Mouse (Mus musculus): ENCODE results near the gene Ranbp10. TPM values are rescaled to one million over a fixed set of nuclear protein-coding genes. Genes with fewer than 3 reads are reported as not detected.
"Not testable (repeated sequence)": the region's sequence is repeated elsewhere in the genome, so short reads cannot be mapped to it uniquely, and the experiment has no call there.

Gene Ranbp10
- polyA plus RNA-seq, 1 experiment from 2014 or later, result 12.5 TPM

DNA sequence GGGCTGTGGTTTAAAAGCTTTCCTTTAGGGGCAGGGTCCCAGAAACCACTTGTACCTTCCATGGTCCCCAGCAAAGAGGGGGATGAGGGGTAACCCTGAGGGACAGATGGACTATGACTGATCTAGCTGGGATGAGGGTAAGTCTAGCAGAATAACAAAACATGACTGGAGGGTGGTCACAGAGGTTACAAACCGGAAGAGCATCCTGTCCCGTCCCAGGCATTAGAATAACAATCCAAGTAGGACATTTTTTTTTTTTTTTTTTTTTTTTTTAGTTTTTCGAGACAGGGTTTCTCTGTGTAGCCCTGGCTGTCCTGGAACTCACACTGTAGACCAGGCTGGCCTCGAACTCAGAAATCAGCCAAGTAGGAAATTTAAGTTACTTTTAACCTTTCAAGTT lies 22.9 kb upstream of the Ranbp10 start:
- H3K27me3 ChIP-seq (ENCODE audit: control insufficient read depth, insufficient read depth, low read length), result no peaks in the 10 kb centered on the region
- peaks cover 8% of the 10 kb centered on the region for H3K4me1 ChIP-seq (ENCODE audit: control insufficient read depth, insufficient read depth, low read length)
- no peak for DNase-seq
- 83% methylated on average over 4 of the region's 4 CpGs for WGBS
- ATAC-seq (ENCODE audit: low FRiP score, low TSS enrichment), result no peak
- H3K36me3 ChIP-seq (ENCODE audit: control insufficient read depth, insufficient read depth, low read length), result peaks cover 47% of the 10 kb centered on the region
- peak overlapping the region; percentile 58; the same call in 1 of the 2 replicates for H3K4me2 ChIP-seq (ENCODE audit: low read length)
- H3K9me3 ChIP-seq (ENCODE audit: control insufficient read depth, low read length), result no peaks in the 10 kb centered on the region
- H3K4me3 ChIP-seq (replicated peaks; ENCODE audit: low read depth, low read length), result no peak overlapping the region
- H3K9ac ChIP-seq (replicated peaks; ENCODE audit: low read length), result no peak overlapping the region
- H3K27ac ChIP-seq (replicated peaks; ENCODE audit: low read depth, low read length), result no peak overlapping the region

DNA sequence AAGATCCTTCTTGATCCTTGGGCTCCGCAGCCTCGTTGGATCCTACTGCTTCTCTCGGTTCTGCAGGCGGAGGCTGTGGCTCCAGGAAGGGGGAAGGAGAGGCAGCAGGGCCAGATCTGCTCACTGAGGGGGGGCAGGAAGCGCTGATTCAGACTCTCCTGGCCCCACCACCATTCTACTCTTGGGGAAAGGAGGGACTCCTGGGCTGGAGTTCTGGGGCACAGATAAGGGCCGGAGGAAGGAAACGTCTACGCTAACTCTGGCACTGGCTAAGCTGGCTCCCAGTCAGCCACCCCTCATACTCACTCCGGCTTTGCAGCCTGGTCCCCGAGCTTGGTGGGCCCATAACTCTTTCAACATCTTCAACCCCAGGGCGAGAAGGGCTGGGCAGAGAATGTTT lies 19.5 kb upstream of the Ranbp10 start:
- DNase-seq (no peak), ATAC-seq (ENCODE audit: low FRiP score, low TSS enrichment) (no peak)
- Histone ChIP-seq H3K4me2 (ENCODE audit: low read length) (no peak overlapping the region), H3K4me3 (replicated peaks; ENCODE audit: low read depth, low read length) (no peak overlapping the region), H3K4me1 (ENCODE audit: control insufficient read depth, insufficient read depth, low read length) (peaks cover 8% of the 10 kb centered on the region), H3K9me3 (ENCODE audit: control insufficient read depth, low read length) (no peaks in the 10 kb centered on the region), H3K27ac (replicated peaks; ENCODE audit: low read depth, low read length) (no peak overlapping the region), H3K27me3 (ENCODE audit: control insufficient read depth, insufficient read depth, low read length) (no peaks in the 10 kb centered on the region), H3K9ac (replicated peaks; ENCODE audit: low read length) (no peak overlapping the region), H3K36me3 (ENCODE audit: control insufficient read depth, insufficient read depth, low read length) (peaks cover 66% of the 10 kb centered on the region)
- WGBS, result 96% methylated on average over 11 of the region's 11 CpGs

DNA sequence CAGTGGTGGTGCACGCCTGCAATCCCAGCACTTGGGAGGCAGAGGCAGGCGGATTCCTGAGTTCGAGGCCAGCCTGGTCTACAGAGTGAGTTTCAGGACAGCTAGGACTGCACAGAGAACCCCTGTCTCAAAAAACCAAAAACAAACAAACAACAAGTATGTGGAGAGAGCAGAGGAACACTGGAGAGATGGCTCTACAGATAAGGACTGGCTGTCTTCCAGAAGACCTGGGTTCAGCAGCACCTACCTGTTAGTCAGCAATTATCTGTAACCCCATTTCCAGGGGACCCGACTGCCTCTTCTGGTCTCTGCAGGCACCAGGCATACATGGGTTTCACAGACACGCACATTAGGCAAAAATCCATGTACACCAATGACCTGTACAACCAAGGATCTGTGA lies 12.1 kb upstream of the Ranbp10 start:
- DNase-seq, result no peak
- 93% methylated on average over 5 of the region's 5 CpGs for WGBS
- Histone ChIP-seq H3K9me3 (ENCODE audit: control insufficient read depth, low read length) (no peaks in the 10 kb centered on the region), H3K36me3 (ENCODE audit: control insufficient read depth, insufficient read depth, low read length) (peaks cover 13% of the 10 kb centered on the region), H3K27ac (replicated peaks; ENCODE audit: low read depth, low read length) (no peak overlapping the region), H3K9ac (replicated peaks; ENCODE audit: low read length) (no peak overlapping the region), H3K4me1 (ENCODE audit: control insufficient read depth, insufficient read depth, low read length) (no peaks in the 10 kb centered on the region), H3K4me2 (ENCODE audit: low read length) (no peak overlapping the region), H3K27me3 (ENCODE audit: control insufficient read depth, insufficient read depth, low read length) (no peaks in the 10 kb centered on the region), H3K4me3 (replicated peaks; ENCODE audit: low read depth, low read length) (no peak overlapping the region)
- ATAC-seq (ENCODE audit: low FRiP score, low TSS enrichment), result no peak

DNA sequence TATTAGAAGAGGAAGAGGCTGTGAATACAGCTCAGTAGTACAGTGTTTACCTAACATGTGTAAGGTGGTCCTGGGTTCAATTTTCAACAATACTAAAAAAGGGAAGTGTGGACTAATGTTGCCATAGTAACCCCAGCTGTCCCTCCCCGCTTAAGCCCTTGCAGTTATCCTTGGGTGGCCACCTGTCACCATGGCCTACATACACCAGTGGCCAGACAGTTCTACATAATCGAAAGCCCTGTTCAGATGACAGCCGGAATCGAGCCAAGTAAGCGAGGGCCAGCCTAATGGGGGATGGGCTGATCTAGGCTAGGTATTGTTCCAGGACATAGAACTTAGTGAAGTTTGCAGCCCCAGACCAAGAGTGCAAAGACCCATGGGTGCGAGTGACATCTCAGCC lies 9.8 kb upstream of the Ranbp10 start:
- ATAC-seq (ENCODE audit: low FRiP score, low TSS enrichment) (no peak), DNase-seq (no peak)
- no peaks in the 10 kb centered on the region for H3K4me1 ChIP-seq (ENCODE audit: control insufficient read depth, insufficient read depth, low read length)
- WGBS, result 68% methylated on average over 6 of the region's 6 CpGs
- 0 out of 2 replicates have a peak, but pooled peaks cover 2% of the 10 kb centered on the region for H3K36me3 ChIP-seq (ENCODE audit: control insufficient read depth, insufficient read depth, low read length)
- H3K9ac ChIP-seq (replicated peaks; ENCODE audit: low read length), result no peak overlapping the region
- H3K4me2 ChIP-seq (ENCODE audit: low read length), result no peak overlapping the region
- no peaks in the 10 kb centered on the region for H3K27me3 ChIP-seq (ENCODE audit: control insufficient read depth, insufficient read depth, low read length)
- no peak overlapping the region for H3K27ac ChIP-seq (replicated peaks; ENCODE audit: low read depth, low read length)
- no peaks in the 10 kb centered on the region for H3K9me3 ChIP-seq (ENCODE audit: control insufficient read depth, low read length)
- no peak overlapping the region for H3K4me3 ChIP-seq (replicated peaks; ENCODE audit: low read depth, low read length)

DNA sequence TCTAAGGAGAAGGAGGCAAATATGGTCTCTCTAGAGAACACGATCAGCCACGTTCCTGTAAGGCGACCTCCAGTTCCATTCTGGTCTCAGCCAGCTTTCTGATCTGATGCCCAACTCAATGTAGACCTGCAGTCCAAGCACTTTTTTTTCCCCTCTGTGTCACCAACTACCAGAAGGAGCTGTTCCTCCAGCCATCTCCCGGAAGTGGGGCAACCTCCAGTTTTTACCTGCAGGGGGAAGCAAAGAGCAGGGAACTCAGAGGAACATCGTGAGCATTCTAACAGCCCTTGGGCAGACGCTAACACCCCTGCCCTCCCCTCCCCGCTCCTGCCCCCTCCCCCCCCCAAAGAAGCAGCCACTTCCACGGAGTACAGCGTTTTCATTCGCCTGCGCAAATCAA lies 8.2 kb upstream of the Ranbp10 start:
- Histone ChIP-seq H3K27me3 (ENCODE audit: control insufficient read depth, insufficient read depth, low read length) (no peaks in the 10 kb centered on the region), H3K4me3 (replicated peaks; ENCODE audit: low read depth, low read length) (no peak overlapping the region), H3K9me3 (ENCODE audit: control insufficient read depth, low read length) (no peaks in the 10 kb centered on the region), H3K36me3 (ENCODE audit: control insufficient read depth, insufficient read depth, low read length) (no peaks in the 10 kb centered on the region), H3K4me2 (ENCODE audit: low read length) (no peak overlapping the region), H3K4me1 (ENCODE audit: control insufficient read depth, insufficient read depth, low read length) (no peaks in the 10 kb centered on the region), H3K27ac (replicated peaks; ENCODE audit: low read depth, low read length) (no peak overlapping the region), H3K9ac (replicated peaks; ENCODE audit: low read length) (no peak overlapping the region)
- WGBS, result 30% methylated on average over 11 of the region's 11 CpGs
- ATAC-seq (ENCODE audit: low FRiP score, low TSS enrichment), result no peak
- peak; percentile 25 for DNase-seq

DNA sequence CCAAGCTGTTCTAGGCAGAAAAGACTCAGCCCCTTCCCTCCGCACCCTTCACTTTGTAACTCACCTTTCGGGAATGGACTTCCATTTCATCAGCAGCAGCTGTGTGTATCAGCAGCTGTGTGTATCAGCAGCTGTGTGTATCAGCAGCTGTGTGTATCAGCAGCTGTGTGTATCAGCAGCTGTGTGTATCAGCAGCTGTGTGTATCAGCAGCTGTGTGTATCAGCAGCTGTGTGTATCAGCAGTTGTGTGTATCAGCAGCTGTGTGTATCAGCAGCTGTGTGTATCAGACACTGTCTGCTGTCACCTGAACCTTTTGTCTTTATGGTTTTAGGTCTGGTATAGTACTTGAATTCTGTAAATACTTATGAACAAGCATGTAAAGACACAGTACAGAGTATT lies 6.6 kb upstream of the Ranbp10 start:
- not testable (repeated sequence) for H3K4me3 ChIP-seq (replicated peaks; ENCODE audit: low read depth, low read length)

DNA sequence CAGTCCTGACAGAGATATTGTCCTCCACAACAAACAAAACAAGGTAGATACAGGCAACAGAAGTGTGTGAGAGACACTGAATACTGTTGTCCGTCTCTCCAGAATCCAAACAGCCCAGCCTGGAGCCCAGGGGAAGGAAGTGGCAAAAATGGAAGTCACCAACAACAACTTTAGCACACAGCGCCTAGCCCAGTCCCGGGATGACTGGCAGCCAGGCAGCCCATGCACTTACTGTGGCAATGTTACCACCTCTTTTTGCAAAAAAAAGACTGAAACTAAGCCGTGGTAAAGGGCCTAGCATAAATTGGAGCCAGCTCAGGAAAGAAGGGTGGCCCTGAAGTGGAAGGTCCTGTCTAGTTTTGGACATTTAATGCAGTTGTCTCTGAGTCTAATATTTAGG lies 771 bp downstream of the Ranbp10 start:
- H3K9me3 ChIP-seq (ENCODE audit: control insufficient read depth, low read length), result no peaks in the 10 kb centered on the region
- peak overlapping the region; percentile 97 for H3K4me2 ChIP-seq (ENCODE audit: low read length)
- H3K4me1 ChIP-seq (ENCODE audit: control insufficient read depth, insufficient read depth, low read length), result peaks cover 9% of the 10 kb centered on the region
- ATAC-seq (ENCODE audit: low FRiP score, low TSS enrichment), result no peak
- WGBS, result 13% methylated on average over 4 of the region's 4 CpGs
- DNase-seq, result peak; percentile 5
- peaks cover 37% of the 10 kb centered on the region for H3K36me3 ChIP-seq (ENCODE audit: control insufficient read depth, insufficient read depth, low read length)
- H3K27ac ChIP-seq (replicated peaks; ENCODE audit: low read depth, low read length), result peak overlapping the region; percentile 52
- no peaks in the 10 kb centered on the region for H3K27me3 ChIP-seq (ENCODE audit: control insufficient read depth, insufficient read depth, low read length)
- peak overlapping the region; percentile 84 for H3K9ac ChIP-seq (replicated peaks; ENCODE audit: low read length)
- H3K4me3 ChIP-seq (replicated peaks; ENCODE audit: low read depth, low read length), result peak overlapping the region; percentile 98

More for the DNA sequence above, 6.6 kb upstream of the Ranbp10 start:
- H3K4me2 ChIP-seq (ENCODE audit: low read length); H3K27me3 ChIP-seq (ENCODE audit: control insufficient read depth, insufficient read depth, low read length); DNase-seq; ATAC-seq (ENCODE audit: low FRiP score, low TSS enrichment); H3K27ac ChIP-seq (replicated peaks; ENCODE audit: low read depth, low read length); H3K4me1 ChIP-seq (ENCODE audit: control insufficient read depth, insufficient read depth, low read length); H3K36me3 ChIP-seq (ENCODE audit: control insufficient read depth, insufficient read depth, low read length); H3K9me3 ChIP-seq (ENCODE audit: control insufficient read depth, low read length); H3K9ac ChIP-seq (replicated peaks; ENCODE audit: low read length): not testable (repeated sequence)
- 83% methylated on average over 2 of the region's 2 CpGs for WGBS

DNA sequence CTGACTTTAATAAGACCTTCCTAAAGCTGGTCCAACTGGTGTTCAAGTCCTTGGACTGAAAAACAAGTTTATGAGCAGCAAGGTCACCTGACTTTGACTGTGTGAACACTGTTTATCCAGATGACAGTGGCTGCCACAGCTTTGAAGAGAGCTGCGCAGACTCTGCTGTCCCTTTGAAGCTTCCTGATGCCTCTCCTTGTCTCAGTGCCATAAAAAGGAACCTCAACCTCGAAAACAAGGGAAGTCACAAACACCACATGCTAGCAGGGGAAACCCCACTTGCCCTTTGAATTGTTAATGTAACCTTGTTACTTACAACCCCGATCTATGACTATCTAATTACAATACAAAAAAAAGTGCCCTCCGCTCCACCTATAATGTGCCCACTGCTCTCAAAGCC lies 1.6 kb downstream of the Ranbp10 start:
- WGBS, result 86% methylated on average over 4 of the region's 4 CpGs

DNA sequence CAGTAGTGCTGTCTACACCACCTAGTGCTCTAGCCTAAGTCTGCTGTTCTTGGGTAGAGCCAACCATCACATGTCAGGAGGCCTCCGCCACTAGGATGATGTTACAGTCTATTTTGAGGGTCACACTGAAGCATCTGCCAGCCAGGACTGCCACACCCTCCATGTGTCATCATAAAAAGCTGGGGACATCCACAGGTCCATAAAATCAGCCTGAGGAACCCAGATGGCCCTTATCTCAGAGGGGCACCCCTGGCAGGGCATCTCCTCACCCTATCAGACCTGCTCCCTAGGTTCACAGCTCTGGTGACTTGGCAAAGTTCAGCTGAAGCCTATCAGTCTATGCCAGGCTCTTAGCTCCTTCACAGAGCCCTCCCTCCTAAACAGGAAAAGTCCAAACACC lies 6.2 kb downstream of the Ranbp10 start:
- H3K4me1 ChIP-seq (ENCODE audit: control insufficient read depth, insufficient read depth, low read length), result peaks cover 3% of the 10 kb centered on the region
- H3K27ac ChIP-seq (replicated peaks; ENCODE audit: low read depth, low read length), result no peak overlapping the region
- DNase-seq (no peak), ATAC-seq (ENCODE audit: low FRiP score, low TSS enrichment) (no peak)
- no peak overlapping the region for H3K4me3 ChIP-seq (replicated peaks; ENCODE audit: low read depth, low read length)
- H3K4me2 ChIP-seq (ENCODE audit: low read length), result no peak overlapping the region
- no peaks in the 10 kb centered on the region for H3K9me3 ChIP-seq (ENCODE audit: control insufficient read depth, low read length)
- H3K36me3 ChIP-seq (ENCODE audit: control insufficient read depth, insufficient read depth, low read length), result peaks cover 57% of the 10 kb centered on the region
- no peak overlapping the region for H3K9ac ChIP-seq (replicated peaks; ENCODE audit: low read length)
- 100% methylated on average over 1 of the region's 1 CpGs for WGBS
- H3K27me3 ChIP-seq (ENCODE audit: control insufficient read depth, insufficient read depth, low read length), result no peaks in the 10 kb centered on the region

More for the DNA sequence above, 1.6 kb downstream of the Ranbp10 start:
- no peak for DNase-seq
- no peaks in the 10 kb centered on the region for H3K9me3 ChIP-seq (ENCODE audit: control insufficient read depth, low read length)
- H3K4me1 ChIP-seq (ENCODE audit: control insufficient read depth, insufficient read depth, low read length), result peaks cover 9% of the 10 kb centered on the region
- peak overlapping the region; percentile 98; the same call in 1 of the 2 replicates for H3K4me3 ChIP-seq (replicated peaks; ENCODE audit: low read depth, low read length)
- H3K27ac ChIP-seq (replicated peaks; ENCODE audit: low read depth, low read length), result no peak overlapping the region
- H3K27me3 ChIP-seq (ENCODE audit: control insufficient read depth, insufficient read depth, low read length), result no peaks in the 10 kb centered on the region
- H3K4me2 ChIP-seq (ENCODE audit: low read length), result peak overlapping the region; percentile 97
- H3K36me3 ChIP-seq (ENCODE audit: control insufficient read depth, insufficient read depth, low read length), result peaks cover 46% of the 10 kb centered on the region
- H3K9ac ChIP-seq (replicated peaks; ENCODE audit: low read length), result no peak overlapping the region
- ATAC-seq (ENCODE audit: low FRiP score, low TSS enrichment), result no peak

All from midbrain, embryonic 14.5 days (tissue).